Mouse (Mus musculus) erythroblast, embryonic 14.5 days (primary cell): ENCODE measurements around the gene Mpped2.

Experiments used
- GATA1 ChIP-seq: IDR thresholded peaks from 2 replicates; pipeline ENCODE4 v1.6.1; 2012; ENCODE audit warnings: low read length, inconsistent platforms, mixed read lengths
- TAL1 ChIP-seq: IDR thresholded peaks from 3 replicates; pipeline ENCODE4 v1.6.1; 2012; ENCODE audit warnings: low read length, inconsistent platforms, mixed read lengths

- TF ChIP-seq GATA1 (no peak), TAL1 (no peak)
Measured at GRCm38 (mm10) chr2:106790329-106790701, 97.2 kb downstream of the Mpped2 start.
